Mouse (Mus musculus): Measurements from ENCODE around the gene 4921507P07Rik.
A peak's percentile ranks its signal among the peaks of the same experiment; 100 is the strongest.
"Not testable (repeated sequence)": the region's sequence is repeated elsewhere in the genome, so short reads cannot be mapped to it uniquely, and the experiment has no call there.

The 4921507P07Rik gene

DNA sequence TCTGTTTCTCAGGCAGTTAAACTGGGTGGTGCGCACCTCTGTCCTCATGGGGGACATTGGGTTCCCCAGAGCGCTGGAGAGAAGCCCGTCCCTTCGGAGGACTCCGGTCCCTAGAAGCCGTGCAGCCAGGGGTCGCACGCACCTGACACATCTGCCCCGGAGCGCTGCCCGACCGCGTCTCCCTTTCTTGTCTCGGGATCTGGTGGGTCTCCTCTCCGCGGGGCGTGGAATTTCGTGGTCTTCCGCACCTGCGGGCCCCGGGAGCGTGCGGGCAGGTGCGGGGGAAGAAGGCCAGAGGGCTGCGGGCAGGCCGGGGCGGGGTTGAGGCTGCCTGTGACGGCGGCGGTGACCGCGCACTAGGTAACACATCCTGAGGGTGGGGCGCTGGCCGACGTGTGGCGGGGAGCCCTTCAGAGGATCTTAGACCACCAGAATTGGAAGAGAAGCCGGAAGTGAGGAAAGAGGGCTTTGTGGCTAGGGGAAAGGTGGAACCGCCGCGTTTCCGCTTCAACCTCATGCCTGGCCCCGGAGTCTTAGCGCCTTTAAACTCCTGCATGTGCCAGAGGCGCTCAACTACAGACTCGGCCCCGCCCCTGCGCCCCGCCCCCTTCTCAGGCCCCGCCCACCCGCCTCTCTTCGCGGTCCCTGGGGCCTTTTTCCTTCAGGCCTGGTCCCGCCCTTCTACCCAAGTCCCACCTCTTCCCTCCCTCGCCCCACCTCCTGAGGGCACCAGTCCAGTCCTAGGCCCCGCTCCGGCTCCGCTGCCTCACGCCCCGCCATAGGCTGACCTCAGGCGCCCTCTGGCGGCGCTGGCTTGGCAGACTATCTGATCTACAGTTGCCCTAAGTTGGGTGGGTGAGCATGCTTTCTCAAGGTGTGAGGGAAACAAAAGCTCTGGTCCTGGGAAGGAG lies at the start of gene 4921507P07Rik:
4921507P07Rik (minus strand) TSS at position 332 of the 911 bp plus-strand sequence.
- DNase-seq = peak; percentile 94 to 96

DNA sequence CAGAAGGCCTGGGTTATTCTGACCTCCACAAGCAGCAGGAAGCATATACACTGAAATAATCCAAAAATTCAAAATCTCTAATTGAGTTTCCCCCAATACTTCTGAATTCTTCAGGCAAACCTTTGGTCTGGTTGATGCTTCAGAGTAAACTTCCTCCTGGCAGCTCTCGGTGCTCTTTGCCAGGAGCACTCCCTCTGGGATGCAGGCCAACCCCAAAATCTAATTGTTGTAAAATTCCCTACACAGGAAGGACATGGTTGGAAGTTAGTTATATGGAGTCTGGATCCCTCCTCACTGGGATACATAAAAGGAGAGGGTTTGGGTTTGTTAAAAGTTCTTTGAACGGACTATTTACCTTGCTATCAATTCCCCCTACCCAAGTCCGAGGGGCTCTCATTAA lies 48.3 kb upstream of the 4921507P07Rik start:
- DNase-seq = no peak

DNA sequence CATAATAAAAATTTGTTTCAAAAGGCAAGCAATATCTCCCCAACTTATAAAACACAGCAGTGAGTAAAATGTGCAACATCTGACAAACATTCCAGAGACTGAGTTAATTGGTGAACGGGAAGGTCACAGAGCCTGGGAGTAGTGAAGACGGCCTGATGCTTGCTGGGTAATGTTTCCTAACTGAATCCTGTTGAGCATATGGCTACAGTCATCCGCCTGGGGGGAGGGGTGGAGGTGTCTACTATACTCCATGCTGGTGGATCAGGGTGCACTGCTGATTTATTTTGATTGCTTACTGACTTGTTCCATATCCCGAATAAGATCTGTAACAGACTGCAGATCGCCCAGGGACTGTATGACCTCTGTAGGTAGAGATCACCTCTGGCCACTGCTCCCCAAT lies 45.5 kb upstream of the 4921507P07Rik start:
- DNase-seq = no peak

DNA sequence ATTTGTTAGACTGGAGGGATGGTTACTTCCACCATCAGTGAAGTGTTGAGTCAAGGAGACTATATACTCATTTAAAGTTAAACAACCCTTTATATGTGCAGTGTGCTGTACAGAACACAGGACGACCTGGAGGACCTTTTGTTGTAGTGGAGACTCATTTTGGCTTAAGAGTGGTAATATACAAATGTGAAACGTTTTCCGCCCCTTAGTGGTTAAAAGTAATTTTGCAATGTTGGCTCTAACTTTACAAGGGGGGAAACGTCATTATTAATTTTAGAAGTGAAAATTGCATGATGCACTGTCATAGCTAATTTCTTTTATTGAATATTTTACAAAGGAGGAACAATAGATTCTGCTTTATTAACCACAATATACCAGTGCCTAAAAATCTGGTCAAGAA lies 43.9 kb upstream of the 4921507P07Rik start:
- no peak for DNase-seq

DNA sequence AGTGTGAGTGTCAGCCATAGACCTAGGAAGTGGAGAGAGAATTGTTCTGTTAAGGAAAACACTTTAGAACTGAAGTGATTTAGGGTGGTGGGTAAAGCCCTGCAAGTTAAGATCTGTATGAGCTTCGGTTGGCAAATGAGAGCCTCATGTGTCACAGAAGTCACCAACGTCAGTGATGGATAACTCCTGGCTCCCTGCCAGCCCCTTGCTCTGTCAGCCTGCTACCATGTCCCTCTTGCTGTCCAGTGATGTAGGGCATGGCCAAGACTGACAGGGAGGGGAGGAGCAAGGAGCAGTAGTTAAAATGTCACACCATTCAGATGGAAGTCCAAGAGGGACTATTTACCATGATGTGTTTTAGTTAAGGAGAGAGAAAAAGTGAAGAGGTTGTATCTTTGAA lies 43.2 kb upstream of the 4921507P07Rik start:
- DNase-seq = no peak

DNA sequence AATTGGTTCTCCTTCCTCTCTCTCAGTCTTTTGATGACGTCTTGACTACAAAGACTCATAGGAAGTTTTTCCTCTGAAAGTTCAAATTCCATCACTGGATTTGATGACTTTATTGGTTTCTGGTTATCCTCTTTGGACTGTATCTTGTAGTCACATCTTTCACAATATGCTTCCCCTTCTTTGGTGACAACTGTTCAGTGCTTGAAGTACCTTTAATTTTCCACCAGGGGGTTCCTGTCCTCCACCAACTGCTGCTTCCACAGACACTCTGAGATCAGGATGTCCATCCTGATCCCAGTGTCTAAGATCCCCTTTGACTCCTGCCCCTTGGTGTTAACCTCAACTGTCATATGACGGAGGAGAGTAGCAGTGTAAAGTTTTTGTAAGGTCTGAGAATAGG lies 29.7 kb upstream of the 4921507P07Rik start:
- DNase-seq = not testable (repeated sequence)

DNA sequence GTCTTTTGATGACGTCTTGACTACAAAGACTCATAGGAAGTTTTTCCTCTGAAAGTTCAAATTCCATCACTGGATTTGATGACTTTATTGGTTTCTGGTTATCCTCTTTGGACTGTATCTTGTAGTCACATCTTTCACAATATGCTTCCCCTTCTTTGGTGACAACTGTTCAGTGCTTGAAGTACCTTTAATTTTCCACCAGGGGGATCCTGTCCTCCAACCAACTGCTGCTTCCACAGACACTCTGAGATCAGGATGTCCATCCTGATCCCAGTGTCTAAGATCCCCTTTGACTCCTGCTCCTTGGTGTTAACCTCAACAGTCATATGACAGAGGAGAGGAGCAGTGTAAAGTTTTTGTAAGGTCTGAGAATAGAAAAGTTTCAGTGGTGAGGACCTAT lies 21.8 kb upstream of the 4921507P07Rik start:
- not testable (repeated sequence) for DNase-seq

DNA sequence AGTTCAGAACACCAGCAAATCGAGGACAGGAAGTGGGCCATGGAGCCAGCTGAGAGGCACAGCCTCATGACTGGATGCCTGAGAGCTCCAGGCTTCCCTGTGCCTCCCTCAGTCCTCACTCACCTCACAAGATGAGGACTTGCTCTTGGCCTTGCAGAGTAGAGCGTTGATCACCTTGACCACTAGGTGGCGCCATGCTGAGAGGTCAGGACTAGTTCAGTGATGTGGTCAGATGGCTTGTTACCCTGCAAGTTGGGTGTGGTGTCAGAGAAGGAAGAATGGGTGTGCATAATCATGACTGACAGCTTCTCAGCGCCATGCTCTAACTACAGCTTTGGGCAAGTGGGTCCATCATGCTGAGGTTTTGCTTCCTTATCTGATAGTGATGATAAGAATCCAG lies 5.2 kb upstream of the 4921507P07Rik start:
- peak; percentile 38 to 45 for DNase-seq

DNA sequence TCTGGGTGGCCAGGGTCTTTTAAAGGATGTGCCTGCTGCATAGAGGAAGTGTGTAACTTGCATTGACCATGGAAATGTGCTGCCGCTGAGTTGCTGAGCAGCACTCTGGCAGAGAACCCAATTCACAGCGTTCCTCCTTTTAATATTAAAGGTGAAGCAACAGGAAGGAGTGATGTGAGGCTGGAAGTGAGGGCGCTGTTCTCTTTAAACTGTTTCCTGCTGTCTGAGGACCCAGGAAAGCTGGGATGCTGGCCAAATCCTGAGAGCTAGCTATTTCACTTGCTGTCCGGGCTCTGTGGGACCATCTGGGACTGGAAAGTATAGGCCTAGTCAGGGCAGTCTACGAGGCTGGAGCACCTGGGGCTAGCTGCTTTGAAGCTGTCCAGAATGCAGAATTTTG lies 2.1 kb upstream of the 4921507P07Rik start:
- DNase-seq = no peak

DNA sequence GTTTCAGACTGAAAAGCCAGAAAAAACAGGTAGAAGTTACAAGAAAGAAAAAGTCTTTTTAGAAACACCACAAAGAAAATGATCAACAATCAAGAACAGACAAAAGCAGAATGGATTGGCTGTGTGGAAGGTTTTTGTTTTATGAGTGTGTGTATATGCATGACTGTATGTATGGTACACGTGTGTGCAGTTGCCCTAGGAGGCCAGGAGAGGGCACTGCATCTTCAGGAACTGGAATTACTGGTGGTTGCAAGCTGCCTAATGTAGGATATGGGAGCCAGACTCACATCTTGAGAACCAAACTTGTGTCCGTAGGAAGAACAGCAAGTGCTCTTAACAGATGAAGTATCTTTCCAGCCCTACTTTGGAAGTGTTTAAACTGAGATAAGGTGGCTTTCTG lies 2.1 kb downstream of the 4921507P07Rik start:
- no peak for DNase-seq

DNA sequence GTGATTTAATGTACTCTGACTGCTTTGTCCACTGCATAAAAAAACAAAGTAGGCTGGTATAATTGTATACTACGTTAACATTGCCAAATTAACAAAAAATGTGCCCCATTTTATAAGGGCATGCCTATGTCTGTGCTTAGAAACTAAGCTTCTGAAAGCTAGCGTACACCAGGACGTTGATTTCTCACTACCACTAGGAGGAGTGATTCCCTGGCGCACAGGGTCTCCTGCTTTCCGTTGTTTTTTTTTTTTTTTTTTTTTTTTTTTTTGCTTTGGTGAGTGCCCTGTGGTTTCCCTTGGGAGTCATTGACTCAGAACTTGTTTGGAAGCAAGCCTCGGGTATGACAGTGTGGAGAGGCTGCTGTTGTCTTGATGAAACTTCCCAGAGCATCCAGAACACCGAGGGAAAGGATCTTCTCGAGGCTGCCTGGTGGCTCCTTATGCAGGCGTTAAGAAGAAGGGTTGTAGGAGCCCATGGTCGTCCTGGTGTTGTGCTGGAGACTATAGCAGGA lies 3.0 kb downstream of the 4921507P07Rik start:
- no peak for DNase-seq

DNA sequence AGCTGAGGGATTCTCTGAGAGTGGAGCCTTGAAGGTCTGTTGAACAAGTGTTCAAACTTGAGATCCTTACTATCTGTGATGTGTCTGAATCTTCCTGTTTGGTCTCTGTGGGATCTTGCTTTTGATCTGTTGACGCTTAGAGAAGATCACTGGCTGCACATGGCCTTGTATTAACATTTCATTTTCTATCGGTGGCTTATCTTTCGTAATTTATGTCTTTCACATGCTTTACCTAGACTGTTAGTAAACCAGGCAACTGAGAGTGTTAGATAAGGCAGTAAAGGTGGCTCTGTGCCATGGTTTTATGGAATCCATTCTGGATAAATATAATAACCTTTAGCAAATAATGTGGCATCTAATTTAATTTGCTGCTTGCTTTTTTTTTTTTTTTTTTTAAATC lies 6.2 kb downstream of the 4921507P07Rik start:
- DNase-seq = no peak

DNA sequence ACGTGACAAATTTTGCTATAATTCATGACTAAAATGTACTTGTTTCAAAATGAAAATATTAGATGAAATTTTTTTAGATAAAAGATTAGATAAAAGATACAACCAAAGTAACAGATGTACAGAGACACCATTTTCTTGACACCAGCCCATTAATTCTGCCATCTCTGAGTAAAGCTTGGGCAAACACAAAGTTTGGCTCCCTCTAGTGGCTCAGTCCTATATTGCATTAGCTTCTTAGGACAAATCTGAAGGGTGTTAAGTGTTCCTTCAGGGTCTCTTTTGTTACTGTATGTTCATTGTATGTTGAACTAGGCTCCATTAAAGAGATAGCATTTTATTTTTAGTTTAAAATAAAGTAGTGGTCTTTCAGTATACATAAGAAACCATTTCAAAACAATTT lies 8.2 kb downstream of the 4921507P07Rik start:
- DNase-seq = no peak

DNA sequence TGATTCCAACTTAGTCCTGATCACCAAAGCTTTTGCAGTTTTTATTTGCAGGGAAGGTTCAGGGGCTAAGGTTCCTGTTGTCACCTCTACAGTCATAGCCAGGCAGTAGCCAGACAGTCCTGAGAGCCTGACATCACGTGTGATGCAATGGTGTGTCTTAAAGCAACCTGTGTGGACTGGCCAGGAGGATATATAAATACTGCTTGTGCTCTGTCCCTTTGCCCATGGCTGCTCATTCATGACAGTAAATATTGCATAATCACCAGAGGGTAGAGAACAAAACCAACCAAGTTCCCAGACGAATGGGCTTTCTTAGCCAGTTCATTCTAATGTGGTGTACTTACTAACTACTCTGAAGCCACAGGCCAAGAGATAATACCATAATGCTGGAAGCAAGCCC lies 9.0 kb downstream of the 4921507P07Rik start:
- no peak for DNase-seq

DNA sequence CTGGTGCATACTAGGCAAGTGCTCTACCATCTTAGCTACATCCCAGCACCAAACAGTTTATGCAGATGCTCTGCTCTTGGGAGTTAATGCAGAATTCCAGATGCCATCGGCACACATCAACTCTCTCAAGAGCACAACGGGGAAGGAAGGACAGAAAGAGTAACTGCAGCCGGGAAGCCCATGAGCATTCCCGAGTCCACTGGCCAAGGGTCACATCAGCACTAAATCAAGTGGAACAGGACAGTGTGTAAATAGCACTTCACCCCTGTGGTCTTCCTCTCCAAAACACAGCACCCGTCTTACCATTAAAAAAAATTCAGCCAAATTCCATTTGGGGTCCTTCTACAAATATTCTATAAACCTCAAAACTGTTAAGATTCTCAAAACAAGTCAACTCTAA lies 10.1 kb downstream of the 4921507P07Rik start:
- DNase-seq = no peak

DNA sequence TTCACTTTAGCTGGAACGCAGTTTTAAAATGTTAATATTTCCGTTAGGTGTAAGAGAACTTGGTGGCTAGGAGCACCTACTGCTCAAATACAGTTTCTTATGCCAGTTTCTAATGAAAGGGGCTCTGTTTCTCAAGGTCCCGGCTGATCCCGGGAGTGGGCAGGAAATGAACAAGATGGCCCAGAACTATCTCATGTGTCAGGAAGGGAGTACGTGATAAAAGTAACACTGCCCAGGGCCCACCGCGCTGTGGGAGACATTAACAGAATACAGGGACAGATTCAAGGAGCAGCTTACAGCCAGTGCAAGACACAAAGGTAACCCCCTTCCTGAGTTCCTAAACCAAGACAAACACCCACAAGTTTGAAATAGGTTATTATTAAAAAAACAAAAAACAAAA lies 10.7 kb downstream of the 4921507P07Rik start:
- DNase-seq = no peak

DNA sequence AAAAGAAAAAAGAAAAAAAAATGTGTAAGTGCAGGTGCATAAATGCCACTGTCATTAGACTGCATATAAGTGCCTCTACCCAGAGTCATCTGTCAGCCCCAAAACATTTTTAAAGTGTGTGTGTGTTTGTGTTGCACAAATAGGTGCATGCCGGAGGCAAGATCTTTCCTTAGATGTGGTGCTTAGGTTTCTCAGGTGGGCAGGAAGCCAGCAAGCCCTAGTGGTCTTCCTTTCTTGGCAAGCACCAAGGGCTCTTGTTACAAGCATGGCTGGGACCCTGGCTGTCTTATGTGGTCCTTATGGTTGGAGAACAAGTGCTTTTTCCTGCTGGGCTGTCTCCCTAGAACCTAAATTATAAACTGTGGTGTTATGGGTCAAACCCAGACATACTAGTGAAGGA lies 24.8 kb downstream of the 4921507P07Rik start:
- peak in 1 of 2 experiments; percentile 13 for DNase-seq

DNA sequence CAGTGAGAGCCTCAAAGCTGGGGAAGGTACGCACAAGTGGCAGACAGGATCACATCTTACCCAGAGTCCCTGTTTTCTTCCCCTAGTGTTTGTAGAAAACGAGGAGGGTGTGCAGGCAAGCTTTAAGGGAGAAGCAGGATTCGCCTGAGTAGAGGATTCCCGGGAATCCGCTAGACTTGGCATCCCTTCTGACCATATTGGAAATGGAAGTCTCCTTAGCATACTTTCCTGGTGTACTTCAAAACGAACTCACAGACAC lies 29.5 kb downstream of the 4921507P07Rik start:
- no peak for DNase-seq

DNA sequence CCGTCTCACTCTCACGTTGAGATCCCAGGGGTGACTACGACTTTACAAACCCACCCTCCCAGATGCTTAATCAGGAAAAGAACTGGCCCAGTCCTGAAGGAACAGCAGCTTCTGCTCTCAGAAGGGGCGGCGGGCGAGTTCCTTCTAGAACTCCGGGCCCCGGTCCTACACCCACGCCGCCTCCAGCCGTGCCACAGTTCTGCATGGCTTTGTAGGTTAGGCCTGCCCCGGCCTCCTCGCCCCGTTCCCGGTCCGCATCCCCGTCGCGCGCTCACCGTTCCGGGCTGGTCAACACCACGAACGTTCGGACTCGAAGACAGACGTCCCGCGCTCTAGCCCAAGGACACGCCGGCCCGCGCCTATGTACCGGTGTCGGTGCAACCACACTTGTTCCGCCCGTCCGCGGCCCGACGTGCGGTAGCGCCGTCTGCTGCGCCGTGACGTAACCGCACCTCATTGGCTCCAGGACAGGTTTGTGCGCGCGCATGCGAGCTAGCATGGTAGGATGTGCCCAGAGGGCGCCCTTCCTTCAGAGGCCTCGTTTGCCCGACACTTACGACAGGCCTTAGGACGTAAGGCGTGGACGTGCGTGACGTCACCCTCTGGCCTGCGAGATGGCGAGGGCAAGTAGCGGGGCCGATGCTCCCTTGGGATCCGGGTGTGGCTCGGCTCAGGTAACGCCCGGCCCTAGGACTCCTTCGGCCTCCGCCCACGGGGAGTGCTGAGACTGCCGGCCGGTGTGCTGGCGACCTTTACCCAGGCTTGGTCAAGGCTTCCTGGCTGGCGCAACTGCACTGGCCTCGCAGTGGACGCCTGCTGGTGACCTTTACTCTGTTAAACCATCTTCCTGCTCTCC lies 30.1 kb downstream of the 4921507P07Rik start, which contains the start of gene Cycs:
Cycs (minus strand) TSS at position 398 of the 856 bp plus-strand sequence.
- DNase-seq = peak; percentile 98

DNA sequence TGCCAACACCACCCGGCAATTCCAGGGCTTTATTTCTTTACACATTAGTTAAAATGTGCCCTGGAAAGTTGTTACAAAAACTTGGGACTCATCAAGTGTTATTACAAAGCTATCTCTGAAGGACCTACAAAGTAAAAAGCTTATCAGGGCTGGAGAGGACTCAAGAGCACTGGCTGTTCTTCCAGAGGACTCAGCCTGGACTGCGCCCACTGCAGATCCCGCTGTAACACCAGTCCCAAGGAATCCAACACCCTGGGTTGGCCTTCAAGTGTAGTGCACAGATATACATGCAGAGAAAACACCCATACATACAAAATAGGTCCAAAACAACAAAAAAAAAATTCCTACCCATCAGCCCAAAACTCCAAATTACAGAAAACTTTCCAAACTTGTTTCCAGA lies 32.8 kb downstream of the 4921507P07Rik start:
- DNase-seq = no peak

DNA sequence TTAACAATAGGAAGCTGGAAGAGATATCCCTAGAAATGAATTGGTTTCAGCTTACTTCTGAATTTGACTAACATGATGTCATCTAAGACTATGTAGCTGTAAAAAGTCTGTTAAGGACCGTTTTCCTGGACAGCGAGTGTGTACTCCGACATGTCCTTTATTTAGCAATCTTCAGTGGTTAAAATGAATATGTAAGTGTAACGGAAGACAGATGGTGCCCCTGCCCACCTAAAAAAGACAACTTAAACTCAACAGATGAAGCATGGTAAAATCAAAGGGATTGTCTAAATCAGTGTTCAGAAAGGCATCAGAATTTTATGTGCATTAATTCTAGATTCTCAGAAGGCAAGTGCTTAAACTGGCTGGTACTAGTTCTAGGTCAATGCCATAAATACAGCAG lies 34.0 kb downstream of the 4921507P07Rik start:
- DNase-seq = no peak

DNA sequence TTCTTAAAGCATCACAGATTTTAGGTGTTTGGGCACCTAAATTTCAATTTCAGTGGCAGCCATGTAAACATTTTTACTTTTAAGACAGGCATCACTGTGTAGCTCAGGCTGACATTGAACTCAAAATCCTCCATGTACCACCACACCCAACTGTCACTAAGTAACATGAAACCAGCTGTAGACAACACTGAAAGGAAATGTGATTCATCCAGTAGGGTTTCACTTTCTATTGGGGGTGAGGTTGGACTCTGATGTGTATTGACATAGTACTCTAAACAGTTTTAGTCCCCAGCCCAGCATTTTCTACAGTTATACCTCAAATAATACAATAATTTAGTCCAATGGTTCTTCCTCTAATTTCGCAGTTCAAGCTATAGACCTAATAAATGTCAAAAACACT lies 35.7 kb downstream of the 4921507P07Rik start:
- no peak for DNase-seq

DNA sequence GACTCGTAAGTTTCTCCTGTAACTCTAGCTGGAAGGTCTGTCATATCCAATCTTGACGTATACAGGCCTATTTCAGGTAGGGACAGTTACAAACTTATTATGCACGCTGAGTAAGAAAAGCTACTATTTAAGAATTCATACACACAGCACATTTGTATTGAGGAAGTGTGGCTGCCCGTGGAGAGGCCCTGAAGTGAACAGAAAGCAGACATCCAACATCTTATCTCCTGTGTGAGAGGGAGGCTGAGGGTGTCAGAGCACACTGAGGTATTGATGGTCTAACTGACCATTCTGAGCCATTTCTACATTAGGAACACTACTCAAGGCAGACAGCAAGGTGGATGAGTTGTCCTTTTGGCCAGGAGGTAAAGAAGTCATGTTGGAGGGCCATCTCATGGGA lies 37.6 kb downstream of the 4921507P07Rik start:
- DNase-seq = no peak

DNA sequence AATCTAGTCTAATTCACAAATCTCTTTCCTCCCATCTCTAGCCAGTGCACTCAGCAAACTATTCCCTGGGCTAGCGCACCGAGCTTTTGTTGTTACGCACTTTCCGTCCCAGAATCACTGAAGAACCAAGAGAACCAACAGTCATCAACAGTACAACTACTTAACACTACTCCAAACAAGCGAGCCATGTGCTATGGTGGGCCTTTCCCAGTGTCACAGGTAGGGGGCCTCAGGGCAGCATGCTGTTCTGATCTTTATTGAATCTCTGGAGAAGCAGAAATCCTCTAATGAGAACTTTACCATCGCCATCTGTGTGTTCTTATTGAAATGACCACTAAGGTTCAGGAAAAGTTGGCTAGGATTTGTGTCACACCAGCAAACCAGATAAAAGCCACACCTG lies 38.9 kb downstream of the 4921507P07Rik start:
- DNase-seq = no peak
